Mouse (Mus musculus): ENCODE measurements around the gene Rfng. TPM values are rescaled to one million over a fixed set of nuclear protein-coding genes. Genes with fewer than 3 reads are reported as not detected.

Rfng gene
- polyA plus RNA-seq, 1 experiment from 2014 or later, result 18.1 TPM

DNA sequence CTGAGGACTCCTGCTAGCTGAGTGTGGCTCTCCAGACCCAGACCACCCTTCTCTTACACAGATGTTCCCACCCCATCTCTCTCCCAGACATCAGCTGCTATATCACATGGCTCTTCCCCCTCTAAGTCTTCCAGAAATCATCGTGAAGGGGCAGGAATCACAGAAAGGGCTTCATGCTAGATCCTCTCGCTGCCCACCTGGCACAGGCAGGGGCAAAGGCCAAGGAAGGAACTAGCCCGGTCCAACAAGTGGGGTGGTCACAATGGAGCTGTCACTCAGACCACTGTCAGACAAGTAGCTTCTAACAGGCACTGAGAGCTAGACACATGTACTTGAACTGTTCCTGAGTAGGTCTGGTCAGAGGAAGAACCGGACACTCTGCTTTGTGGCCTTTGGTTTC lies 44.4 kb upstream of the Rfng start:
- no peak overlapping the region for H3K4me2 ChIP-seq (replicated peaks; ENCODE audit: low read depth)
- no peak overlapping the region for H3K27ac ChIP-seq (replicated peaks)
- DNase-seq (ENCODE audit: low spot score) (no peak), ATAC-seq (ENCODE audit: low FRiP score, low TSS enrichment) (no peak)
- 82% methylated on average over 4 of the region's 4 CpGs for WGBS
- H3K9ac ChIP-seq (ENCODE audit: low read length), result no peak overlapping the region
- H3K27me3 ChIP-seq (ENCODE audit: control insufficient read depth, insufficient read depth, low read length), result no peaks in the 10 kb centered on the region
- H3K4me1 ChIP-seq (replicated peaks; ENCODE audit: control insufficient read depth, insufficient read depth), result peaks cover 2% of the 10 kb centered on the region; the same call in 1 of the 2 replicates
- H3K9me3 ChIP-seq (ENCODE audit: control insufficient read depth, low read length), result no peaks in the 10 kb centered on the region
- H3K36me3 ChIP-seq (ENCODE audit: control insufficient read depth, insufficient read depth, low read length), result no peaks in the 10 kb centered on the region
- H3K4me3 ChIP-seq (ENCODE audit: low read depth, low read length), result no peak overlapping the region
- TF ChIP-seq CTCF (IDR thresholded peaks at IDR 0.05; ENCODE audit: low read depth) (no peak), EP300 (optimal IDR thresholded peaks at IDR 0.05) (no peak)

DNA sequence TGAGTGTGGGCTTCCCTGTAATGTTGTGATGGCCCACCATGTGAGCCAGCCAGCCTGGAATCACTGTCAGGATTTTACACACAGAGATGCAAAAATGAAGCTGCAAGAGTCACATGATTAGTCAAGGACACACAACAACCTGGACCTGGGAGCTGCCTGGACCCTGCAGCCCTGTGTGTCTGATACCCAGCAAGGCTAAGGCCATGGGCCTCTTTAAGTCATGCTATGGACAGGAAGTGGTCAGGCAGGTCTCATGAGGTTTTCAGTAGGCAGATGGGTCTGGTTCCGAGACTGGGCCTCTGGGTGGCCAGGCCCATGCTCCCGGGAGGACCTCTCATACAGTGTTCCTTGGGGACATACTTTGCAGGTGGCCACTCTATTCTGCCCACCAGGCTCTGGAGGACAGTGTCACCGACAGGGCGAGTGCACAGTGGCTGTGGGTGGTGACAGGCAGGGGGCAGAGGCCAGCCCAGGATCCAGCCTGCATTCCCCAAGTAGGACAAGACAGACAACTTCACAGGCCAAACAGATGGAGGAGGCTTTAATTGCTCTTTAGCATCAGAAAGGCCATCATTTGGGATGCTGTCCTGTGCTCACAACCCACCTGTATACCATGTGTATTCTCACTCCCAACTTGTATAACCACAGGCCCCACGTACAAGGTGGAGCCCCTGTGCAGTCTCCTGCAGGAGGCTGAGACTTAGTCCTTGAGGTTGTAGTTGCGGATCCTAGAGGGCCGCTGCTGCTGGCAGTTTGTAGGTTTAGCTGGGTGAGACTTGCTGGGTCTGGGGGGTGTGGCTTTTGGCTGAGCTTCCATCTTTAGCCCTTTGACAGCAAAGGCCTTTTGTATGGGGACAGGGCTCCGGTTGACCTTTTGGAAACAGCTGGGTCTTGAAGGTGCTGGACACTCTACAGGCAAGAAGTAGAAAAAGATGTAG lies 42.3 kb upstream of the Rfng start:
- peaks cover 9% of the 10 kb centered on the region for H3K4me1 ChIP-seq (replicated peaks; ENCODE audit: control insufficient read depth, insufficient read depth)
- H3K36me3 ChIP-seq (ENCODE audit: control insufficient read depth, insufficient read depth, low read length), result 0 out of 2 replicates have a peak, but pooled peaks cover 4% of the 10 kb centered on the region
- no peak overlapping the region for H3K4me3 ChIP-seq (ENCODE audit: low read depth, low read length)
- no peak for ATAC-seq (ENCODE audit: low FRiP score, low TSS enrichment)
- no peaks in the 10 kb centered on the region for H3K27me3 ChIP-seq (ENCODE audit: control insufficient read depth, insufficient read depth, low read length)
- no peak overlapping the region for H3K9ac ChIP-seq (ENCODE audit: low read length)
- H3K9me3 ChIP-seq (ENCODE audit: control insufficient read depth, low read length), result no peaks in the 10 kb centered on the region
- TF ChIP-seq EP300 (optimal IDR thresholded peaks at IDR 0.05) (no peak), CTCF (IDR thresholded peaks at IDR 0.05; ENCODE audit: low read depth) (no peak)
- H3K4me2 ChIP-seq (replicated peaks; ENCODE audit: low read depth), result no peak overlapping the region
- H3K27ac ChIP-seq (replicated peaks), result no peak overlapping the region
- DNase-seq (ENCODE audit: low spot score), result no peak
- WGBS, result 81% methylated on average over 8 of the region's 8 CpGs

DNA sequence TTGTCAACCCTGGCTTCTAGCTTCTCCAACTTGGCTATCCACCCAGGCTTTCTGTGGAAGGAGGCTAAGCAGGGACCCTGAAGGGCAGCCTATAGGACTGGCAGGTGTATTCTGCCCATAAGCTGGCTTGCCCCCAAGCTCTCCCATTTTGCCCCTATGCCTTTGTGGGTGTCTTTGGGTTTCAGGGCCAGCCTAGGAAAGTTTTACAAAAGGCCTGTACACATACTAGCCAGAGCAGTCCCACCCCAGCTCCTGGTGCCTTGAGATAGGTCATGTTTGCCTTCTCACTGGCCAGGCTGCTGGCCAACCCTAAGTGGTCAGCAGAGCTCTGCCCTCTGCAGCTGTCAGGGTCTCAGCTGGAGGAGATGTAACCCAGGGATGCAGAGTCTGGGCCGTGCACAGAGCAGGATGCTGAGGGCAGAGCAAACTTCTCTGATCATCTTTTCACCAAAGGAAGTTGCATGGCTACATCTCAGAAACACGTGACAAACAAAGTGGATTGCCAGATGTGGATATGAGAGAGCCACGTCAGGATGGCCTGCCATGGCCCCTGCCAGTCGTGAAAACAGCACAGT lies 41.4 kb upstream of the Rfng start:
- DNase-seq (ENCODE audit: low spot score) (no peak), ATAC-seq (ENCODE audit: low FRiP score, low TSS enrichment) (no peak)
- Histone ChIP-seq H3K9me3 (ENCODE audit: control insufficient read depth, low read length) (no peaks in the 10 kb centered on the region), H3K4me1 (replicated peaks; ENCODE audit: control insufficient read depth, insufficient read depth) (peaks cover 9% of the 10 kb centered on the region), H3K36me3 (ENCODE audit: control insufficient read depth, insufficient read depth, low read length) (peaks cover 9% of the 10 kb centered on the region), H3K27ac (replicated peaks) (peak overlapping the region; percentile 91), H3K9ac (ENCODE audit: low read length) (peak overlapping the region; percentile 86; the same call in 1 of the 2 replicates), H3K4me3 (ENCODE audit: low read depth, low read length) (peak overlapping the region; percentile 86), H3K27me3 (ENCODE audit: control insufficient read depth, insufficient read depth, low read length) (no peaks in the 10 kb centered on the region), H3K4me2 (replicated peaks; ENCODE audit: low read depth) (peak overlapping the region; percentile 93)
- 50% methylated on average over 4 of the region's 4 CpGs for WGBS
- TF ChIP-seq CTCF (IDR thresholded peaks at IDR 0.05; ENCODE audit: low read depth) (no peak), EP300 (optimal IDR thresholded peaks at IDR 0.05) (no peak)

DNA sequence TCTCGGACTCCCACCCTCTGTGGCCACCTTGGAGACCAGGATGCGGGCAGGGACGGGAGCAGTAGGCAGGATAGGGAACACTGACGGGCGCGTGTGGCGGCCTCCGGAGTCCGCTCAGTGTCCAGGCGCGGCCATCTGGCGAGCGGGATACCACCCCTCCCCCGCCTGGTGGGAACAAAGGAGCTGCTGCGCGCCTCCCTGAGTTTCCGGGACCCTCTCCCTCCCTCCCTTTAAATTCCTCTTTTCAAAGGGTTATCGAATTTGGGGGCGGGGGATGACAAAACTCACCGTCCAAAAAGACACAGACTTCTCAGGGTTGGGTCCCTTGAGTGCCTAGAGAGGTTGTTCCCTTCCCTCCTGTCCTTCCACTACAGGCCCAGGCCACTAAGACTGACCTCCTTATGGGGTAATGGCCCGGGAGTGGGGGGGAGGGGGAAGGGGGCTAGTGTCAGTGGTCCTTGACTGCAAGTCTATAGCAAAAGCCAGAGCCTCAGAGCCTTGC lies 40.8 kb upstream of the Rfng start:
- WGBS, result 2% methylated on average over 20 of the region's 21 CpGs
- no peak for ATAC-seq (ENCODE audit: low FRiP score, low TSS enrichment)
- peaks cover 14% of the 10 kb centered on the region for H3K36me3 ChIP-seq (ENCODE audit: control insufficient read depth, insufficient read depth, low read length)

DNA sequence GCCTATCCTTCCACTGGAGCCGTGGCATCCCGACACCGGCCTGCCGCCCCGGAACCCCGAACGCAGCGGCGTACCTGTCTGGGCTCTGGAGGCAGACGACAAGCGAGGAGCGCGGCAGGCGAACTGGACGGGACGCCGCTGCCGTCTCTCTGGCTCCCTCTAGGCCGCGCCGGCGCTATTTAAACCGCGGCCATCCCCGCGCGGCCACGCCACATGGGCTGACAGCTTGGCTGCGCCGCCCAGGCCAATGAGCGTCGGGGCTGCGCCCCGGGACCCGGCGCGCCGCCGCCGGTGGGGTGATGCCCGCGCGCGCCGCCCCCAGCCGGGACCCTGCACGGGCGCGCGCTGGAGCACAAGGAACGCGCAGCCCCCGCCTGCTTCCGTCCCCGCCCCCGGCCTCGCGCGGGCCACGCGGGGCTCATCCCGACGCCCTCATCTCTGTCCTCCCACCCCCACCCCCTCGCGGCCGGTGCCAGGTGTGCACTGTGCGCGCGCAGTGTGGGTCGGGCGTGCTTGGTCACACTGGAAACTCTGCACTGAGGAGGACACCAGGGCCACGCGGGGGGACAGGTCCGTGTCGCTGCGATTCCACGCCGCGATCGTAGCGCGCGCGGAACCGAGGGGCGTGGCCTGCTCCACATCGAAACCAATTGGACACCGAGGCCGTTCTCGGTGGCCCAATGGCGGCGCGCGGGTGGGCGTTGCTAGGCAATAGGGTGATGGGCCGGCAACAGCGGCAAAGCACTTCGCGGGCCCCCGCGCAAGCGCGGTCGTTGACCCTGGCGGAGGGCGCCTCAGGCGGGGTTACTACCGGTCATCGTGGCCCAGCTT lies 40.2 kb upstream of the Rfng start, which contains the start of gene Fasn:
TSS of gene Fasn (minus strand) at position 592 of the 831 bp plus-strand sequence.
- Histone ChIP-seq H3K4me1 (replicated peaks; ENCODE audit: control insufficient read depth, insufficient read depth) (peaks cover 9% of the 10 kb centered on the region), H3K27ac (replicated peaks) (peak within 1 kb of the TSS; percentile 91), H3K36me3 (ENCODE audit: control insufficient read depth, insufficient read depth, low read length) (peaks cover 21% of the 10 kb centered on the region), H3K9me3 (ENCODE audit: control insufficient read depth, low read length) (no peaks in the 10 kb centered on the region), H3K4me2 (replicated peaks; ENCODE audit: low read depth) (peak within 1 kb of the TSS; percentile 93), H3K4me3 (ENCODE audit: low read depth, low read length) (peak within 1 kb of the TSS; percentile 86), H3K9ac (ENCODE audit: low read length) (peak within 1 kb of the TSS; percentile 86), H3K27me3 (ENCODE audit: control insufficient read depth, insufficient read depth, low read length) (no peaks in the 10 kb centered on the region)
- under 1% methylated on average over 94 of the region's 109 CpGs for WGBS
- DNase-seq (ENCODE audit: low spot score) (peak; percentile 96), ATAC-seq (ENCODE audit: low FRiP score, low TSS enrichment) (peak; percentile 90)
- TF ChIP-seq CTCF (IDR thresholded peaks at IDR 0.05; ENCODE audit: low read depth) (peak; percentile 73), EP300 (optimal IDR thresholded peaks at IDR 0.05) (no peak)

More for the DNA sequence above, 40.8 kb upstream of the Rfng start:
- peak overlapping the region; percentile 91 for H3K27ac ChIP-seq (replicated peaks)
- peak overlapping the region; percentile 86 for H3K4me3 ChIP-seq (ENCODE audit: low read depth, low read length)
- DNase-seq (ENCODE audit: low spot score), result no peak
- no peaks in the 10 kb centered on the region for H3K27me3 ChIP-seq (ENCODE audit: control insufficient read depth, insufficient read depth, low read length)
- no peaks in the 10 kb centered on the region for H3K9me3 ChIP-seq (ENCODE audit: control insufficient read depth, low read length)
- peaks cover 9% of the 10 kb centered on the region for H3K4me1 ChIP-seq (replicated peaks; ENCODE audit: control insufficient read depth, insufficient read depth)
- H3K4me2 ChIP-seq (replicated peaks; ENCODE audit: low read depth), result peak overlapping the region; percentile 93
- H3K9ac ChIP-seq (ENCODE audit: low read length), result peak overlapping the region; percentile 86
- TF ChIP-seq CTCF (IDR thresholded peaks at IDR 0.05; ENCODE audit: low read depth) (no peak), EP300 (optimal IDR thresholded peaks at IDR 0.05) (no peak)

Data from stomach, postnatal 0 days (tissue).